Mouse (Mus musculus): ENCODE measurements around the gene Prim2.

- TF ChIP-seq CTCF (IDR thresholded peaks at IDR 0.05; ENCODE audit: low read depth, low read length) (no peak), POLR2AphosphoS5 (IDR thresholded peaks at IDR 0.05; ENCODE audit: insufficient replicate concordance, low read depth, low read length) (no peak), GATA1 (IDR thresholded peaks at IDR 0.05; ENCODE audit: borderline replicate concordance, low read length) (no peak)
Observed at GRCm38 (mm10) chr1:33672083-33672482, 2.5 kb upstream of the Prim2 start.
